Mouse (Mus musculus): ENCODE measurements around the gene Ankrd7. TPM values are rescaled to one million over a fixed set of nuclear protein-coding genes. Genes with fewer than 3 reads are reported as not detected.

The Ankrd7 gene
- polyA plus RNA-seq (2012; rRNA removed), result not detected in 2 replicates

GRCm38 (mm10) chr6:18866018-18866417, at the start of gene Ankrd7:
Ankrd7 (plus strand) TSS chr6:18866318.

GRCm38 (mm10) chr6:18848051-18848701, 17.9 kb upstream of the Ankrd7 start, which contains the start of gene Lsm8:
Lsm8 (plus strand) TSS chr6:18848579.

Other genes starting within 250 kb of the Ankrd7 start
- 5.8 and 8.9 TPM in 2 replicates for gene Lsm8, start 17.7 kb upstream of the Ankrd7 start, polyA plus RNA-seq (2012; rRNA removed)